Mouse (Mus musculus): ENCODE results near the gene Ica1l. TPM values are rescaled to one million over a fixed set of nuclear protein-coding genes. Genes with fewer than 3 reads are reported as not detected.

Ica1l gene
- polyA plus RNA-seq, 1 experiment from 2014 or later = 0.69 TPM

DNA sequence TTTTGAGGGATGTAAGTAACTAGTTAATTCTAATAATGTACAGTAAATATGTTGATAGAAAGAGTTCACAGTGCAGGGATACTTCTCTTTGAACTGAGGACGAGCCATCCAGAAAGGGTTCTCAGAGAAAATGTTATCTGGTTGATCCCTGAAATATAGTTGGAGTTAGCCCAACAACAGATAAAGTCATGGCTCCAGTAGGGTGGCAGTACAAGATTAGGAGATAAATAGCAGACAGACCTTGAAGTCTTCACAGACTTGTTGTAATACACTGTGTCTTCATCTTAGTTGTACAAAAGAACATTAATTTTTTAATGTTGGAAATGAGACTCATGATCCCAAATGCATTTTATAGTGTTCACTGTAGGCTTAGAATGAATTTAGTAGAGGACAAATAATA is 83.0 kb downstream of the Ica1l start:
- no peaks in the 10 kb centered on the region for H3K27me3 ChIP-seq (replicated peaks)
- H3K36me3 ChIP-seq = peaks cover 34% of the 10 kb centered on the region
- ATAC-seq = no peak
- WGBS (ENCODE audit: insufficient replicate concordance) = 23% methylated on average over 1 of the region's 1 CpGs
- H3K27ac ChIP-seq = no peak overlapping the region
- H3K9ac ChIP-seq = no peak overlapping the region
- H3K9me3 ChIP-seq (replicated peaks) = no peaks in the 10 kb centered on the region
- H3K4me3 ChIP-seq = no peak overlapping the region
- H3K4me1 ChIP-seq = peaks cover 18% of the 10 kb centered on the region
- H3K4me2 ChIP-seq = no peak overlapping the region

GRCm38 (mm10) chr1:59957206-59957605 is 85.8 kb downstream of the Ica1l start:
- WGBS (ENCODE audit: insufficient replicate concordance) = 50% methylated on average over 3 of the region's 3 CpGs
- Histone ChIP-seq H3K9ac (no peak overlapping the region), H3K27me3 (replicated peaks) (no peaks in the 10 kb centered on the region), H3K9me3 (replicated peaks) (no peaks in the 10 kb centered on the region), H3K36me3 (peaks cover 22% of the 10 kb centered on the region), H3K4me2 (no peak overlapping the region), H3K27ac (no peak overlapping the region), H3K4me3 (no peak overlapping the region), H3K4me1 (peaks cover 18% of the 10 kb centered on the region)
- no peak for ATAC-seq

GRCm38 (mm10) chr1:59947509-59947908 is 95.5 kb downstream of the Ica1l start:
- Histone ChIP-seq H3K4me3 (no peak overlapping the region), H3K27ac (no peak overlapping the region), H3K4me2 (no peak overlapping the region), H3K4me1 (peaks cover 26% of the 10 kb centered on the region), H3K9ac (no peak overlapping the region), H3K9me3 (replicated peaks) (no peaks in the 10 kb centered on the region), H3K27me3 (replicated peaks) (no peaks in the 10 kb centered on the region), H3K36me3 (peaks cover 19% of the 10 kb centered on the region)
- no peak for ATAC-seq
- WGBS (ENCODE audit: insufficient replicate concordance) = 90% methylated on average over 4 of the region's 4 CpGs

GRCm38 (mm10) chr1:59945969-59946368 is 97.0 kb downstream of the Ica1l start:
- WGBS (ENCODE audit: insufficient replicate concordance) = 24% methylated on average over 1 of the region's 1 CpGs
- Histone ChIP-seq H3K4me1 (peaks cover 40% of the 10 kb centered on the region), H3K27me3 (replicated peaks) (no peaks in the 10 kb centered on the region), H3K9me3 (replicated peaks) (no peaks in the 10 kb centered on the region), H3K36me3 (peaks cover 19% of the 10 kb centered on the region), H3K4me2 (no peak overlapping the region), H3K4me3 (no peak overlapping the region), H3K27ac (no peak overlapping the region), H3K9ac (no peak overlapping the region)
- ATAC-seq = no peak

DNA sequence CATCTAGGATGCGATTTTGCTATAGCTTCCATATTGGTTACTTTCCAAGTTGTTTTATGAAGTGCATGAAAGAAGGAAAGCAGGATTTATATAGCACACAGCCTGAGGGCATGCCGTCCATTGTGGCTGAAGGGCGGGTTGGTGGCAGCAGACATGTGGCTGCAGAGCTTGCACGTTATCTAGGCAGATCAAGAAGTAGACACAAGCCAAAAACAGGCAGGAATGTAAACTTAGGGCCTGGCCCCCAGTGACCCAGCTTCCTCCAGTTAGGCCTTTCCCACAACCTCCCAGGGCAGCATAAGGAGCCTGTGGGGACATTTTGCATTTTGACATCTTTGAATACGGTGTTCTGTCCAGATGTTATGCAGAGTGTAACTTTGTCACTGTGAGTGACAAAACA is 99.2 kb downstream of the Ica1l start:
- no peak overlapping the region for H3K4me2 ChIP-seq
- no peak overlapping the region for H3K4me3 ChIP-seq
- 50% methylated on average over 5 of the region's 5 CpGs for WGBS (ENCODE audit: insufficient replicate concordance)
- H3K9me3 ChIP-seq (replicated peaks) = no peaks in the 10 kb centered on the region
- no peak overlapping the region for H3K9ac ChIP-seq
- no peaks in the 10 kb centered on the region for H3K27me3 ChIP-seq (replicated peaks)
- H3K36me3 ChIP-seq = no peaks in the 10 kb centered on the region
- H3K4me1 ChIP-seq = peaks cover 59% of the 10 kb centered on the region
- H3K27ac ChIP-seq = no peak overlapping the region
- no peak for ATAC-seq

DNA sequence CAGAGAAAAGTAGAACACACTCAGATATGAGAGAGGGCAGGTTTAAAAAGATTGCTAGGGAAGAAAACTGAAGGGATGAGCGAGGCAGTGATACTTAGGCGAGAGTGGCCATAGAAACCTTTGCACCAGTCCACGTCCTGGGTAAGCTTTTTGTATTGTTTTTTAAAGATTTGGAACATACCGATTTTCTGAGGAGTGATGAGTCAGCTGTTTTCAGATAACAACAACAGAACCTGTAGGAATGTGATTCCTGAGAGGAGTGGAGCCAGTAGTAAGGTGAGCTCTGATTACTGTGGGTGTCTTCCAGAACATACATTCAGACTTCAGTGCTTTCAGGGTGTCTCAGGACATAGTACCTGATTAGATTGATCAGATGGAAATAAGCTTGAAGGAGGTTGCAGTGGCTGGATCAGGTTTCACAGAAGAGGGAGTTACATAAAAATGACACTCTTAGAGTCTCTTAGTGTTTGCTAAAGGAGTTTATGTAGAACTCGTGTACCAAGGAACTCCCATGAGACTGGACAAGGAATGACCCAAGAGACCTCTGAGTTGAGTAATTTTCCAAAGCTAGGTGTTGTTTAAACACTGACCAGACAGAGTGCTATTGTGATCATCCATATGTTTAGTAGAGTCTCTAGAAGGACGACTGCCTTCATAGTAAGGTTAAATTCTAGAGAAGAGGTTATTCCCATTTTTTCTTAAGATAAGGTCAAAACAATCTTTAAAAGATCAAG is 100.8 kb downstream of the Ica1l start:
- ATAC-seq = no peak
- 64% methylated on average over 6 of the region's 6 CpGs for WGBS (ENCODE audit: insufficient replicate concordance)
- Histone ChIP-seq H3K4me1 (peaks cover 59% of the 10 kb centered on the region), H3K27ac (no peak overlapping the region), H3K4me2 (no peak overlapping the region), H3K27me3 (replicated peaks) (no peaks in the 10 kb centered on the region), H3K9me3 (replicated peaks) (no peaks in the 10 kb centered on the region), H3K36me3 (no peaks in the 10 kb centered on the region), H3K9ac (no peak overlapping the region), H3K4me3 (no peak overlapping the region)

DNA sequence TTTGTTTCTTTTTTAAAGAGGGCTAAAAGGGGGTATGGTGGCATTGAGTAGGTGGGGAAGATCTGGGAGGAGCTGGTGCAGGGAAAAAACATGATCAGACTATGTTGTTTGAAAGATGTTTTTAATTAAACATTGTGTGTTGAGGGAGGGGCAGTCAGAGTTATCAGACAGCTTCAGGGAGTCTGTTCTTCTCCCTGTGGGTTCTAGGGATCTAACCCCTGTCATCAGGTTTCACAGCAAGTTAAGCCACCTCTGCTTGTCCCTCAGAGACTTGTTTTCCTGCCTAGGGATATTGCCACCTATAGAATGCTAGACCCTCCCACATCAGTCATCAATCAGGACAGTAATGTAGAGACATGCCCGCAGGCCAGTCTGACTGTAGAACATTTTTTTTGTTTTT is 101.9 kb downstream of the Ica1l start:
- H3K4me1 ChIP-seq = peaks cover 61% of the 10 kb centered on the region
- no peak overlapping the region for H3K9ac ChIP-seq
- no peak overlapping the region for H3K4me3 ChIP-seq
- 82% methylated on average over 1 of the region's 1 CpGs for WGBS (ENCODE audit: insufficient replicate concordance)
- no peaks in the 10 kb centered on the region for H3K9me3 ChIP-seq (replicated peaks)
- H3K27ac ChIP-seq = no peak overlapping the region
- H3K4me2 ChIP-seq = no peak overlapping the region
- H3K36me3 ChIP-seq = no peaks in the 10 kb centered on the region
- H3K27me3 ChIP-seq (replicated peaks) = no peaks in the 10 kb centered on the region
- ATAC-seq = no peak; the same call in 1 of the 2 replicates

GRCm38 (mm10) chr1:59932991-59933390 is 110.0 kb downstream of the Ica1l start:
- Histone ChIP-seq H3K9me3 (replicated peaks) (no peaks in the 10 kb centered on the region), H3K4me1 (peaks cover 8% of the 10 kb centered on the region; the same call in 1 of the 2 replicates), H3K36me3 (no peaks in the 10 kb centered on the region), H3K4me3 (no peak overlapping the region), H3K27ac (no peak overlapping the region), H3K4me2 (no peak overlapping the region), H3K9ac (no peak overlapping the region), H3K27me3 (replicated peaks) (no peaks in the 10 kb centered on the region)
- WGBS (ENCODE audit: insufficient replicate concordance) = 87% methylated on average over 2 of the region's 2 CpGs
- no peak for ATAC-seq

Other genes with a start within 250 kb of the Ica1l start
- gene Fam117b, start 130.2 kb downstream of the Ica1l start, polyA plus RNA-seq (2016; fragmentation: Nextera tagmentation; extraction: Ambion mirVana) = 7.6 TPM in 2 replicates
- 2.9 and 3.2 TPM in 2 replicates for gene Carf, start 55.1 kb upstream of the Ica1l start, polyA plus RNA-seq (2016; fragmentation: Nextera tagmentation; extraction: Ambion mirVana)
- 69.1 and 70.1 TPM in 2 replicates for gene Wdr12, start 55.5 kb upstream of the Ica1l start, polyA plus RNA-seq (2016; fragmentation: Nextera tagmentation; extraction: Ambion mirVana)
- 2.5 and 2.7 TPM in 2 replicates for gene Nbeal1, start 137.4 kb upstream of the Ica1l start, polyA plus RNA-seq (2016; fragmentation: Nextera tagmentation; extraction: Ambion mirVana)